Mouse (Mus musculus): Measurements from ENCODE around the gene Osbpl10. TPM values are rescaled to one million over a fixed set of nuclear protein-coding genes. Genes with fewer than 3 reads are reported as not detected.

The Osbpl10 gene
- polyA plus RNA-seq, 1 experiment from 2014 or later, result 1.4 TPM

DNA sequence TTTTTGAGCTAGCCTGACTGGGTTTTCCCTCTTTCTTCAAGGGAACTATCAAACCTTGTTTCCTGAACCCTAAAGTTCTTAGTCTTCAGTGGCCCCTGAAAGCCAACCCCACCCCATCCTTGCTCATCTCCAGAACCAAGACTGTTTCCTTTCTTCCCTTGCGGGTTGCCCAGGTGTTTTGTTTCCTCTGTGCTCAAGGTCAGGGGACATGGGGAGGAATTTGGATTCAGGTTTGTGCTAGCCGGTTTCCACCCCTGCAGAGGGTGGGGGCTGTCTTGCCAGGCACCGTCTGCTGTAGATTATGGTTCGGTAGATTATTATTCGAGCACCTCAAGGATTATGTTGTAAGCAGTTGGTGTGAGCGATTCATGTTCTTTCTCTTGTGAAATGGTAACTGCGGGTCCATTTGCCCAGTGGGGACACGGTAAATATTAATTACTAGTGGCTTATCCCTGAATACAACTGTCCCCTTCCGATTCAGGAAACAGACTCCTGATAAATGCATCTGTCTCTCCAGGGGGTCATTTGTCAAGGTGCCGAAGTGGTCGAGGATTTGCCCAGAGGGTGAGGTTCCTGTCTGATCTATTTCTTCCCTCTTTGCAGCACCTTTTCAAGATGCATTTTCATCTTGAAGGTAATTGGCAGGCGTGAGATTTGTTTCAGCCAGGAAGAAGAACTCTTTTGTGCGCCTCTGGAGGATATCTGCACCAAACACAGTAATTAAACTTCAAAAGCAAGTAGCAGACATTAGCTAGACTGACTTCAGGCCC, 169.4 kb downstream of the Osbpl10 start:
- H3K4me1 ChIP-seq (ENCODE audit: control insufficient read depth, insufficient read depth, low read length), result no peaks in the 10 kb centered on the region
- H3K36me3 ChIP-seq (ENCODE audit: control insufficient read depth, insufficient read depth, low read length), result no peaks in the 10 kb centered on the region
- no peak overlapping the region for H3K4me3 ChIP-seq (ENCODE audit: low read length)
- no peak overlapping the region for H3K27ac ChIP-seq (ENCODE audit: low read length)
- H3K4me2 ChIP-seq (ENCODE audit: low read depth, low read length), result no peak overlapping the region
- ATAC-seq, result no peak
- H3K9ac ChIP-seq (ENCODE audit: low read depth, low read length), result no peak overlapping the region
- 81% methylated on average over 13 of the region's 13 CpGs for WGBS
- H3K27me3 ChIP-seq (replicated peaks; ENCODE audit: control insufficient read depth, insufficient read depth, low read length), result no peaks in the 10 kb centered on the region
- H3K9me3 ChIP-seq (ENCODE audit: control insufficient read depth, low read length), result 0 out of 2 replicates have a peak, but pooled peaks cover 6% of the 10 kb centered on the region

DNA sequence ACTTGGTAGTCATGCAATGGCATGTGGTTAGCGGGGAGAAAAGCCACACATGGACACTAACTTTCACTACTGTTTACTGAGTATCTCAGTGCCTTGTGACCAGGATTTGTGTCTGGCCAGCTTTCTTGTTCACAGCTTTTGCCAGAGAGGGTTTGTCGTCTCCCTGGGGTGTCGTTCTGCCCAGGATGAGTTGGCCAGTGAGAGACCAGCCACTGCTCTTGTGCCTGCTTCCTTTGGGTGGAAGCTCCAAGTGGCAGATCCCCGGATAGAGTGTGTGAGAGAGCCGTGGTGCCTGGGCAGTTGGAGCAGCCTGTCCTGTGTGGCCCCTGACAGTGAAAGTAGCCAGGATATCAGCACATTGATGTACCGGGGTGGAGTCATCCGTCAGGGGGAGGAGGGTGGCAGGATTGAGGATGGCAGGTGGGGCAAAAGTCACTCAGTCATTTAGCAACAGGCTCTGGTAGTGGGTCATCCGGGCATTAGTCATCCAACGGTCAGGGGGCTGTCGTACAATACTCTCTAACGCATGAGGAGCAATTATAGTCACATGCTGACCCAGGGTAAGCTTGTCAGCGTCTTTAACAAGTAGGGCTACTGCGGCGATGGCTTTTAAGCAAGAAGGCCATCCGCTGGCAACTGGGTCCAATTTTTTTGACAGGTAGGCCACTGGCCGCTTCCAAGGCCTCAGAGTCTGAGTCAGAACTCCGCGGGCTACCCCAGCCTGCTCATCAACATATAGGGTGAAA, 170.8 kb downstream of the Osbpl10 start:
- Histone ChIP-seq H3K36me3 (ENCODE audit: control insufficient read depth, insufficient read depth, low read length) (no peaks in the 10 kb centered on the region), H3K4me1 (ENCODE audit: control insufficient read depth, insufficient read depth, low read length) (no peaks in the 10 kb centered on the region), H3K27me3 (replicated peaks; ENCODE audit: control insufficient read depth, insufficient read depth, low read length) (no peaks in the 10 kb centered on the region), H3K27ac (ENCODE audit: low read length) (no peak overlapping the region), H3K4me2 (ENCODE audit: low read depth, low read length) (no peak overlapping the region), H3K9ac (ENCODE audit: low read depth, low read length) (no peak overlapping the region), H3K4me3 (ENCODE audit: low read length) (no peak overlapping the region), H3K9me3 (ENCODE audit: control insufficient read depth, low read length) (0 out of 2 replicates have a peak, but pooled peaks cover 6% of the 10 kb centered on the region)
- no peak for ATAC-seq
- 84% methylated on average over 18 of the region's 18 CpGs for WGBS

DNA sequence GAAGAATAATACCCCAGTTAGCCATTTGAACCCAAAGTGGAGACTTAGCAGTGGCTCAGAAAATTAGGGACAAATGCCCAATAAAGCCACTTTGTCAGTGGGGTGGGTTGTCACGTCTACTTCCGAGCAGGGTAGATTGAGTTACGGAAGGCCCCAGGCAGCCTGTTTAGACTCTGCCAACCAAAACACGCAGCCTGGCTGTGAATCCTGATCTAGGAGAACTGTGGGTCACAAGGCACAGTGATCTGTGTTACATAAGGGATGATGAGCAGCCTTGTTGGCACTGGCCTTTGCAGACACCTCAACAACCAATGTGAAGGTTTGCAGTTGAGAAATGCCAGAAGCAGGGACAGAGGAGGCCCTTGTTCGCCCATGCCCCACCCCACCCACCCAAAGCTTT, 183.2 kb downstream of the Osbpl10 start:
- Histone ChIP-seq H3K27me3 (replicated peaks; ENCODE audit: control insufficient read depth, insufficient read depth, low read length) (no peaks in the 10 kb centered on the region), H3K36me3 (ENCODE audit: control insufficient read depth, insufficient read depth, low read length) (no peaks in the 10 kb centered on the region), H3K4me3 (ENCODE audit: low read length) (no peak overlapping the region), H3K9ac (ENCODE audit: low read depth, low read length) (no peak overlapping the region), H3K27ac (ENCODE audit: low read length) (no peak overlapping the region), H3K4me1 (ENCODE audit: control insufficient read depth, insufficient read depth, low read length) (peaks cover 3% of the 10 kb centered on the region; the same call in 1 of the 2 replicates), H3K4me2 (ENCODE audit: low read depth, low read length) (no peak overlapping the region), H3K9me3 (ENCODE audit: control insufficient read depth, low read length) (no peaks in the 10 kb centered on the region)
- 73% methylated on average over 5 of the region's 5 CpGs for WGBS
- ATAC-seq, result no peak

DNA sequence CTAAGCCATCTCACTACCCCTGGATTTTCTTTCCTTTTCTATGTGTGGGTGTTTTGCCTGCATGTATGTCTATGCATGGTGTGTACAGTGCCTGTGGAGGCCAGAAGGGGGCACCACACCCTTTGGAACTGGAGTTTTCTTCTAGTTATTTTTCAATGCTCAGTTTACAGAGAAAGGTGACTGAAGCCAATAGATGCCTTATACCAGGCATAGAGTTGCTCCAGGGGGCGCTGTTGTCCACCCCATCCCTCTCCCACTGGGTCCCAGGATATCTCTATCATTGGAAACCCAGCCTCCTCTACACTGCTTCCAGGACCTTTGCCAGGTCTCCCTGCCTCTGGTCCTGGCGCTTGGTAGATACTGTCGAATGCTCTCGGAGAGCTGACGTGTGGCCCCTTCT, 184.7 kb downstream of the Osbpl10 start:
- 66% methylated on average over 5 of the region's 5 CpGs for WGBS
- Histone ChIP-seq H3K27me3 (replicated peaks; ENCODE audit: control insufficient read depth, insufficient read depth, low read length) (no peaks in the 10 kb centered on the region), H3K4me3 (ENCODE audit: low read length) (no peak overlapping the region), H3K4me1 (ENCODE audit: control insufficient read depth, insufficient read depth, low read length) (peaks cover 3% of the 10 kb centered on the region; the same call in 1 of the 2 replicates), H3K9ac (ENCODE audit: low read depth, low read length) (no peak overlapping the region), H3K27ac (ENCODE audit: low read length) (no peak overlapping the region), H3K9me3 (ENCODE audit: control insufficient read depth, low read length) (no peaks in the 10 kb centered on the region), H3K36me3 (ENCODE audit: control insufficient read depth, insufficient read depth, low read length) (no peaks in the 10 kb centered on the region), H3K4me2 (ENCODE audit: low read depth, low read length) (no peak overlapping the region)
- peak; percentile 39 for ATAC-seq

DNA sequence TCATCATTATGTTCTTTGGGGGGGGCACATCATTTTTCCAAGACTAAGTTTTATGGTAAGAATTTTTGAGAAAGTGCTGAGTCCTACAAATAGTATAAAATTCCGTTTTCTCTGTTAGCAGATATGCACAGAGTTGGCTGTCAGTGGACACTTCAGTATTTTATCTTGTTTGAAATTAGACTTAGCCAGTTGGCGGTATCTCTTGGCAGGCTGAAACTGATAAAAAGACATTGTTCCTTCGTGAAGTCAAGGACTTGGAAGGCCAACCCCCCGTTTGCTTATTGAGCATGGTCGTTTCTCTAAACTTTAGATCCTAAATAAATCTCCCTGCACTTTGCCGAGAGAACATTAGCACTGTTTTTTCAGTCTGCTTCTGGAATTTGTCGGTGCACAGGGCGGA, 185.3 kb downstream of the Osbpl10 start:
- H3K4me2 ChIP-seq (ENCODE audit: low read depth, low read length), result no peak overlapping the region
- WGBS, result 27% methylated on average over 8 of the region's 8 CpGs
- no peaks in the 10 kb centered on the region for H3K36me3 ChIP-seq (ENCODE audit: control insufficient read depth, insufficient read depth, low read length)
- H3K27ac ChIP-seq (ENCODE audit: low read length), result no peak overlapping the region
- no peaks in the 10 kb centered on the region for H3K9me3 ChIP-seq (ENCODE audit: control insufficient read depth, low read length)
- no peak overlapping the region for H3K9ac ChIP-seq (ENCODE audit: low read depth, low read length)
- ATAC-seq, result no peak
- peaks cover 3% of the 10 kb centered on the region; the same call in 1 of the 2 replicates for H3K4me1 ChIP-seq (ENCODE audit: control insufficient read depth, insufficient read depth, low read length)
- H3K27me3 ChIP-seq (replicated peaks; ENCODE audit: control insufficient read depth, insufficient read depth, low read length), result no peaks in the 10 kb centered on the region
- no peak overlapping the region for H3K4me3 ChIP-seq (ENCODE audit: low read length)

DNA sequence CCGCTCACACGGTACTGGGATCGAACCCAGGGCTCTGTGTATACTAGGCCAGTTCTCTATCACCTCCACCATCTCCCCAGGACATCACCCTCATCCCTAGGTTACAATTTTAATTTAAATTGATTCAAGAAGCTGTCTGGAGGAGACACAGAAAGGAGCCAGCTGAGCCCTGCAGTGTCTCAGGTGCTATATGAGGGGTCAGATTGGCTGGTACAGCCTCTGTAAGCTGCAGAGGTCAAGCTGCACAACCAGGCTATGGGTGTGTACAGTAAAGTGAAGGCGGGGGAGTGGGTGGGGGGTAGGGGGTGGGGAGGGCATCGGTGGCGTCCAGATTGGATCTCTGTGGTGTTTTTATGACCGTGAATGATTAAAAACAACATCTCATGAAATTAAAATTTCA, 186.0 kb downstream of the Osbpl10 start:
- no peak overlapping the region for H3K9ac ChIP-seq (ENCODE audit: low read depth, low read length)
- ATAC-seq, result no peak
- H3K4me1 ChIP-seq (ENCODE audit: control insufficient read depth, insufficient read depth, low read length), result peaks cover 3% of the 10 kb centered on the region; the same call in 1 of the 2 replicates
- no peak overlapping the region for H3K27ac ChIP-seq (ENCODE audit: low read length)
- H3K36me3 ChIP-seq (ENCODE audit: control insufficient read depth, insufficient read depth, low read length), result no peaks in the 10 kb centered on the region
- no peak overlapping the region for H3K4me2 ChIP-seq (ENCODE audit: low read depth, low read length)
- WGBS, result 71% methylated on average over 7 of the region's 7 CpGs
- H3K4me3 ChIP-seq (ENCODE audit: low read length), result no peak overlapping the region
- no peaks in the 10 kb centered on the region for H3K9me3 ChIP-seq (ENCODE audit: control insufficient read depth, low read length)
- H3K27me3 ChIP-seq (replicated peaks; ENCODE audit: control insufficient read depth, insufficient read depth, low read length), result no peaks in the 10 kb centered on the region

DNA sequence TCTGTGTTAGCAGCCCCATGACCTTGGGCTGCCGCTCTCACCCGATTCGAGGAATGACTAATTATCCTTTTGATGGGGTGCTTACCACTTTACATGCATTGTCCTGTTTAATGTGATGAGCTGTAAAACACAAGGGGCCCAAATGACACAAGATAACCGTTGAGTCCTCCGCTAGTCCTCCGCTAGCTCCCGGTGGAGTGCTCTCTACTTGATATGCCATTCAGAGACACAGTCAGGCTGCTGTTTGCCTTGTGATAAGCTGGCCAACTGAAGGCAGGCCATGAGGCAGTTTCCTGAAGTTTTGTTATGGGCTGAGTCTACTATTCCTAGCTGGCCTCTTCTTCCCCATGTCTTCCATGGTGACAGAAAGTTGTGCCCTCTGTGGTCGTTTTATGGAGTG, 187.6 kb downstream of the Osbpl10 start:
- Histone ChIP-seq H3K27me3 (replicated peaks; ENCODE audit: control insufficient read depth, insufficient read depth, low read length) (no peaks in the 10 kb centered on the region), H3K9ac (ENCODE audit: low read depth, low read length) (no peak overlapping the region), H3K4me2 (ENCODE audit: low read depth, low read length) (no peak overlapping the region), H3K36me3 (ENCODE audit: control insufficient read depth, insufficient read depth, low read length) (no peaks in the 10 kb centered on the region), H3K4me3 (ENCODE audit: low read length) (no peak overlapping the region), H3K4me1 (ENCODE audit: control insufficient read depth, insufficient read depth, low read length) (peaks cover 3% of the 10 kb centered on the region; the same call in 1 of the 2 replicates), H3K27ac (ENCODE audit: low read length) (no peak overlapping the region), H3K9me3 (ENCODE audit: control insufficient read depth, low read length) (no peaks in the 10 kb centered on the region)
- 65% methylated on average over 8 of the region's 8 CpGs for WGBS
- ATAC-seq, result no peak

DNA sequence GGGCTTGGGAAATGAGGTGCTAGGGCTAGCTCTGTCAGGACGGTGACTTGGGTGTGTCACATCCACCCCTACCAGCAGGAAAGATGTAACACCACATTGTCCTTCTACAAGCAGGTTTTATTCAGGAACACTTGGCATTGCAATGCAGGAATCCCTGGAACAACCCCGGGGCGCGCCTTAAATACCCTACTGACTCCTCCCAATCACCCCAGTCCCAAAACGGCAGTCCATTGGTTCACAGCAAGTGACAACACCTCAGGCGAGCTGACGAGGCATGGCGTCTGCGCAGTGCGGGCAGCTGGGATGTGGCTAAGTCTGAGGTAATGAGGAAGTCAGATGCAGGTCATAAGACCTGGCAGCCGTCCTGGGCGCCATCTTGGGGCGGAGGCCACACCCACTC, 191.2 kb downstream of the Osbpl10 start:
- Histone ChIP-seq H3K36me3 (ENCODE audit: control insufficient read depth, insufficient read depth, low read length) (no peaks in the 10 kb centered on the region), H3K9me3 (ENCODE audit: control insufficient read depth, low read length) (no peaks in the 10 kb centered on the region), H3K4me3 (ENCODE audit: low read length) (no peak overlapping the region), H3K27me3 (replicated peaks; ENCODE audit: control insufficient read depth, insufficient read depth, low read length) (no peaks in the 10 kb centered on the region), H3K4me2 (ENCODE audit: low read depth, low read length) (no peak overlapping the region), H3K27ac (ENCODE audit: low read length) (no peak overlapping the region), H3K9ac (ENCODE audit: low read depth, low read length) (no peak overlapping the region), H3K4me1 (ENCODE audit: control insufficient read depth, insufficient read depth, low read length) (no peaks in the 10 kb centered on the region)
- 84% methylated on average over 13 of the region's 13 CpGs for WGBS
- ATAC-seq, result no peak

DNA sequence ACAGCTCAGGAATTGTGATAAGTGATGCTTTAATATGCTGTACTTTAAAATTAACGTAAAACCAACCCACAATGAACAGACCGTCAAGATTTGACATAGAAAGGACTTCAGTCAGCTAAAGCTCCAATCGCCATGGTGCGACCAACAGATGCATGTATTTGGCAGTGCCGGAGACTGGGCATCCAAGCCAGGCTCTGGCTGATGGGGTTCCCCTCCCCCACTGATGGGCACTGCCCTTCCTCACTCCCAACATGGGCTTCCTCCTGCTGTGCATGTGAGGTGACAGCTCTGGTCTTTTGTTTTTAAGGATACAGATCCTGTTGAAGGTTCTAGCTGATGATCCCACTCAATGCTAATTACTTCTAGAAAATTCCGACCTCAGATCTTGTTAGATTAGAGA, 193.7 kb downstream of the Osbpl10 start:
- H3K27me3 ChIP-seq (replicated peaks; ENCODE audit: control insufficient read depth, insufficient read depth, low read length), result no peaks in the 10 kb centered on the region
- ATAC-seq, result no peak
- H3K4me3 ChIP-seq (ENCODE audit: low read length), result no peak overlapping the region
- 0 out of 2 replicates have a peak, but pooled peaks cover 2% of the 10 kb centered on the region for H3K36me3 ChIP-seq (ENCODE audit: control insufficient read depth, insufficient read depth, low read length)
- no peak overlapping the region for H3K4me2 ChIP-seq (ENCODE audit: low read depth, low read length)
- 94% methylated on average over 6 of the region's 6 CpGs for WGBS
- no peaks in the 10 kb centered on the region for H3K9me3 ChIP-seq (ENCODE audit: control insufficient read depth, low read length)
- H3K27ac ChIP-seq (ENCODE audit: low read length), result no peak overlapping the region
- H3K4me1 ChIP-seq (ENCODE audit: control insufficient read depth, insufficient read depth, low read length), result no peaks in the 10 kb centered on the region
- no peak overlapping the region for H3K9ac ChIP-seq (ENCODE audit: low read depth, low read length)
